Mouse (Mus musculus) T-helper 2 cell (primary cell): Measurements from ENCODE around the gene Cbx8.

ENCODE experiments used
- in situ Hi-C: fragments of 300-600 bp; cut with MboI, MseI; formaldehyde crosslinking; loops from one replicate; pipeline ENCODE4 v1.15.1; 2025; ENCODE audit warnings: high pct_unique_total_duplicates

Gene Cbx8

GRCm38 (mm10) chr11:118995448-118995847 is 45.3 kb downstream of the Cbx8 start:
- in situ Hi-C loops, result loop anchor here (25.0 kb wide), 1 partner anchor 1908 kb away; no protein-coding TSS in a partner anchor

- in situ Hi-C loops, result loop anchor here (25.0 kb wide), 1 partner anchor 1905 kb away; no protein-coding TSS in a partner anchor
Measured at GRCm38 (mm10) chr11:118992781-118993180, 48.0 kb downstream of the Cbx8 start.

GRCm38 (mm10) chr11:118987999-118988398 is 52.8 kb downstream of the Cbx8 start, which contains the start of gene Enpp7:
Gene Enpp7 (plus strand): TSS chr11:118988188.
- in situ Hi-C loops, result loop anchor here (25.0 kb wide), 1 partner anchor 1901 kb away; no protein-coding TSS in a partner anchor
